Mouse (Mus musculus): ENCODE data around the gene Uevld. TPM values are rescaled to one million over a fixed set of nuclear protein-coding genes. Genes with fewer than 3 reads are reported as not detected.
A peak's percentile ranks its signal among the peaks of the same experiment; 100 is the strongest.
"Not testable (repeated sequence)": the region's sequence is repeated elsewhere in the genome, so short reads cannot be mapped to it uniquely, and the experiment has no call there.

Gene Uevld
- total RNA-seq, 1 experiment, result 6.6 TPM

DNA sequence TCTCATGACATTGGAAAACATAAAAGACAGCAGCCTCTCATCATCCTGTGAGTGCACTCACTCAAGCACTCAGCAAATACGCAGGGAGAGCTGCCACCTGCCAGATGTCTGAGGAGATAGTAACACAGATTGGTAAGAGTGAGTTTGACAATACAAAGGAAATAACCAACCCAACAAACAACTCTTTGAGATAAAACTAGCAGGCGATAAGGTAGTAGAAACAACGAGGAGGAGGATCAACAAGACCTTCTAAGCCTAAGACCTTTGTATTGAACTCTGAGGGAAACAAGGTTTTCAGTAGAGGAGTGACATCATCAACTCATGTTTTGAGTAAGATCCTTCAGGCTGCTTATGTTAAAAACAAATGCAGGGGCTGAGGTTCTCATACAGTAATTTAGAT is 59.0 kb downstream of the Uevld start:
- Histone ChIP-seq H3K9ac (ENCODE audit: insufficient read depth, low read depth, low read length, poor library complexity, severe bottlenecking) (no peak overlapping the region), H3K36me3 (ENCODE audit: control insufficient read depth, insufficient read depth, low read length, poor library complexity, severe bottlenecking) (peaks cover 12% of the 10 kb centered on the region), H3K4me3 (ENCODE audit: insufficient read depth in 1 of 2, low read depth in 1 of 2, low read length in 2 of 2, poor library complexity in 1 of 2, severe bottlenecking in 1 of 2) (no peak overlapping the region), H3K4me1 (ENCODE audit: control insufficient read depth in 2 of 2, insufficient read depth in 2 of 2, low read length in 2 of 2, poor library complexity in 1 of 2) (no peaks in the 10 kb centered on the region), H3K9me3 (ENCODE audit: control insufficient read depth, insufficient read depth, low read depth, low read length) (no peaks in the 10 kb centered on the region), H3K27ac (ENCODE audit: insufficient read depth, low read depth, low read length, poor library complexity, severe bottlenecking) (no peak overlapping the region)
- TF ChIP-seq CHD2 (IDR thresholded peaks at IDR 0.05; ENCODE audit: low read depth, low read length), result no peak
- no peak for TF ChIP-seq HCFC1 (IDR thresholded peaks at IDR 0.05; ENCODE audit: borderline replicate concordance, insufficient read depth, low read length)
- no peak for TF ChIP-seq ZC3H11A (IDR thresholded peaks at IDR 0.05; ENCODE audit: borderline replicate concordance, low read depth, low read length)
- TF ChIP-seq ZNF384 (IDR thresholded peaks at IDR 0.05; ENCODE audit: low read depth, low read length), result no peak
- TF ChIP-seq MAFK (IDR thresholded peaks at IDR 0.05; ENCODE audit: insufficient read depth, low read depth, low read length), result no peak
- in situ Hi-C loops (cut with MboI; ENCODE audit: low sequenced_read_pairs in 2 of 2, unreplicated experiment in 2 of 2), result no loop called here
- no peak for DNase-seq (ENCODE audit: low read depth, low spot score)

DNA sequence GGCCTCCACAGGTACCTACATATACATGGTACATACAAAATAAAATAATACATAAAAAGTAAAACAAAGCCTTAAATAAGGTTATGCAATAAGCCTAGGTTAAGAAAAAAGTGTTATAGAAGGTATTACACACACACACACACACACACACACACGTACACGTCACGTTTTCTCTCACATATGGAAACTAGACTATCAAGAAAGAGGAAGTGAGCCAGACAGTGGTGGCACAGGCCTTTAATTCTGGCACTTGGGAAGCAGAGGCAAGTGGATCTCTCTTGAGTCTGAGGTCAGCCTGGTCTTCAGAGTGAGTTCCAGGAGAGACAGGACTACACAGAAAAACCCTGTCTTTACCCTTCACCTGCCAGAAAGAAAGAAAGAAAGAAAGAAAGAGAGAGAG is 62.8 kb downstream of the Uevld start:
- no peaks in the 10 kb centered on the region for H3K4me1 ChIP-seq (ENCODE audit: control insufficient read depth in 2 of 2, insufficient read depth in 2 of 2, low read length in 2 of 2, poor library complexity in 1 of 2)
- peaks cover 13% of the 10 kb centered on the region for H3K36me3 ChIP-seq (ENCODE audit: control insufficient read depth, insufficient read depth, low read length, poor library complexity, severe bottlenecking)
- H3K9me3 ChIP-seq (ENCODE audit: control insufficient read depth, insufficient read depth, low read depth, low read length), result no peaks in the 10 kb centered on the region
- DNase-seq (ENCODE audit: low read depth, low spot score), result no peak
- no peak overlapping the region for H3K4me3 ChIP-seq (ENCODE audit: insufficient read depth in 1 of 2, low read depth in 1 of 2, low read length in 2 of 2, poor library complexity in 1 of 2, severe bottlenecking in 1 of 2)
- TF ChIP-seq ZNF384 (IDR thresholded peaks at IDR 0.05; ENCODE audit: low read depth, low read length) (no peak), CHD2 (IDR thresholded peaks at IDR 0.05; ENCODE audit: low read depth, low read length) (no peak), ZC3H11A (IDR thresholded peaks at IDR 0.05; ENCODE audit: borderline replicate concordance, low read depth, low read length) (no peak)
- H3K9ac ChIP-seq (ENCODE audit: insufficient read depth, low read depth, low read length, poor library complexity, severe bottlenecking), result no peak overlapping the region
- in situ Hi-C loops (cut with MboI; ENCODE audit: low sequenced_read_pairs in 2 of 2, unreplicated experiment in 2 of 2), result no loop called here
- H3K27ac ChIP-seq (ENCODE audit: insufficient read depth, low read depth, low read length, poor library complexity, severe bottlenecking), result no peak overlapping the region

DNA sequence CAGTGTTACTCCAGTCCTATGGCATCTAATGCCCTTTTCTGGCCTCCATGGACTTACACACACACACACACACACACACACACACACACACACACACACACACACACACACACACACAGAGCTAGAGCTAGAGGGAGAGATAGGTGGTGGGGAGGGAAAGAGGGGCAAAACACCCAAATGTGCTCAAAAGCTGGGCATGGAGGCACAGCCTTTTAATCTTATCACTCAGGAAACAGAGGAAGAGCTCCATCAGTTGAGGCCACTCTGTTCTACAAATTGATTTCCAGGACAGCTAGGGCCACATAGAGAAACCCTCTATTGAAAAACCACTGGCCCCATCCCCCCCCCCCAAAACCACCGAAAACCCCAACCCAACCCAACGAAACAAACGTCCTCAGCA is 75.0 kb downstream of the Uevld start:
- Histone ChIP-seq H3K9me3 (ENCODE audit: control insufficient read depth, insufficient read depth, low read depth, low read length) (no peaks in the 10 kb centered on the region), H3K4me3 (ENCODE audit: insufficient read depth in 1 of 2, low read depth in 1 of 2, low read length in 2 of 2, poor library complexity in 1 of 2, severe bottlenecking in 1 of 2) (no peak overlapping the region), H3K27ac (ENCODE audit: insufficient read depth, low read depth, low read length, poor library complexity, severe bottlenecking) (no peak overlapping the region), H3K9ac (ENCODE audit: insufficient read depth, low read depth, low read length, poor library complexity, severe bottlenecking) (no peak overlapping the region), H3K4me1 (ENCODE audit: control insufficient read depth in 2 of 2, insufficient read depth in 2 of 2, low read length in 2 of 2, poor library complexity in 1 of 2) (no peaks in the 10 kb centered on the region), H3K36me3 (ENCODE audit: control insufficient read depth, insufficient read depth, low read length, poor library complexity, severe bottlenecking) (peaks cover 4% of the 10 kb centered on the region)
- DNase-seq (ENCODE audit: low read depth, low spot score), result no peak
- TF ChIP-seq ZC3H11A (IDR thresholded peaks at IDR 0.05; ENCODE audit: borderline replicate concordance, low read depth, low read length) (no peak), CHD2 (IDR thresholded peaks at IDR 0.05; ENCODE audit: low read depth, low read length) (no peak), ZNF384 (IDR thresholded peaks at IDR 0.05; ENCODE audit: low read depth, low read length) (no peak), MAFK (IDR thresholded peaks at IDR 0.05; ENCODE audit: insufficient read depth, low read depth, low read length) (no peak), HCFC1 (IDR thresholded peaks at IDR 0.05; ENCODE audit: borderline replicate concordance, insufficient read depth, low read length) (no peak)
- in situ Hi-C loops (cut with MboI; ENCODE audit: low sequenced_read_pairs in 2 of 2, unreplicated experiment in 2 of 2), result no loop called here

DNA sequence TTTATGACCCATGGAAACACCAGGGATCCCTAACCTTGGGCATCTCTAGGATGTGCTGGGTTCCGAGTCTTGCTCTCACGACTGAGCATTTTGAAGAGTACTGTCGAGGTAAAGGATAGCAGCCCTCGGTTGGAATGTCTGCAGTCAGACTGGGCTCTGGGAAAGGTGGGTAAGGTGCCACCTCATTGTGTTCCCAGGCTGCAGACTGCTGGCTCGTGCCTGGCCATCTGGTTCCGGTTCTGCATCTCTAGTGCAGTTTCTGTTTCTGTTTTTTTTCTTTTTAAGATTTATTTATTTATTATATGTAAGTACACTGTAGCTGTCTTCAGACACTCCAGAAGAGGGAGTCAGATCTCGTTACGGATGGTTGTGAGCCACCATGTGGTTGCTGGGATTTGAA is 76.4 kb downstream of the Uevld start:
- in situ Hi-C loops (cut with MboI; ENCODE audit: low sequenced_read_pairs in 2 of 2, unreplicated experiment in 2 of 2); H3K4me1 ChIP-seq (ENCODE audit: control insufficient read depth in 2 of 2, insufficient read depth in 2 of 2, low read length in 2 of 2, poor library complexity in 1 of 2); H3K9me3 ChIP-seq (ENCODE audit: control insufficient read depth, insufficient read depth, low read depth, low read length); H3K27ac ChIP-seq (ENCODE audit: insufficient read depth, low read depth, low read length, poor library complexity, severe bottlenecking); DNase-seq (ENCODE audit: low read depth, low spot score); H3K4me3 ChIP-seq (ENCODE audit: insufficient read depth in 1 of 2, low read depth in 1 of 2, low read length in 2 of 2, poor library complexity in 1 of 2, severe bottlenecking in 1 of 2); H3K9ac ChIP-seq (ENCODE audit: insufficient read depth, low read depth, low read length, poor library complexity, severe bottlenecking); H3K36me3 ChIP-seq (ENCODE audit: control insufficient read depth, insufficient read depth, low read length, poor library complexity, severe bottlenecking): not testable (repeated sequence)

DNA sequence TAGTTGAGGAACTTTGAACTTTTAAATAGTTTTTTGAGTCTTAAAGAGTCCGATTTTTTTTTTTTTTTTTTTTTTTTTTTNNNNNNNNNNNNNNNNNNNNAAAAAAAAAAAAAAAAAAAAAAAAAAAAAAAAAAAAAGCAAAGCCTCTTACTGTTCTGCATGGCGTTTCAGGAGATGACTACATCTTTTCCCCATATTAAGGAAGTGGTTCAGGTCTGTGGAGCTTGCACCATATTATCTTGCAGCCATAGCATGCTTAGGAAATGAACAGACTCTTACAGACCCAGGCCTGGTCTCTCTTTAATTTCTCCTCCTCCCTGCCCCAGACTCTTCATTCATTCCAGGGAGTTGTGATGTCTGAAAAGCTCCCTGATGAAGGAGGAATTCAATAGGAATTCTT is 77.3 kb downstream of the Uevld start:
- Histone ChIP-seq H3K36me3 (ENCODE audit: control insufficient read depth, insufficient read depth, low read length, poor library complexity, severe bottlenecking) (no peaks in the 10 kb centered on the region), H3K9ac (ENCODE audit: insufficient read depth, low read depth, low read length, poor library complexity, severe bottlenecking) (no peak overlapping the region), H3K4me3 (ENCODE audit: insufficient read depth in 1 of 2, low read depth in 1 of 2, low read length in 2 of 2, poor library complexity in 1 of 2, severe bottlenecking in 1 of 2) (no peak overlapping the region), H3K27ac (ENCODE audit: insufficient read depth, low read depth, low read length, poor library complexity, severe bottlenecking) (no peak overlapping the region), H3K9me3 (ENCODE audit: control insufficient read depth, insufficient read depth, low read depth, low read length) (no peaks in the 10 kb centered on the region), H3K4me1 (ENCODE audit: control insufficient read depth in 2 of 2, insufficient read depth in 2 of 2, low read length in 2 of 2, poor library complexity in 1 of 2) (no peaks in the 10 kb centered on the region)
- DNase-seq (ENCODE audit: low read depth, low spot score), result no peak
- TF ChIP-seq ZNF384 (IDR thresholded peaks at IDR 0.05; ENCODE audit: low read depth, low read length), result peak; percentile 74; the same call in 1 of the 2 replicates
- no peak for TF ChIP-seq ZC3H11A (IDR thresholded peaks at IDR 0.05; ENCODE audit: borderline replicate concordance, low read depth, low read length)
- in situ Hi-C loops (cut with MboI; ENCODE audit: low sequenced_read_pairs in 2 of 2, unreplicated experiment in 2 of 2), result no loop called here

Measured in ES-E14 (cell line).